Mouse (Mus musculus) cortical plate, adult 2 months (tissue): ENCODE results near the gene Vipr1.

Experiments
- CTCF ChIP-seq: fragments of 200-500 bp; IDR thresholded peaks from 2 replicates; pipeline ENCODE4 v1.5.1; 2011; ENCODE audit warnings: mild to moderate bottlenecking, control low read depth, low read length; ENCODE audit not compliant: insufficient read depth; ENCODE audit errors: extremely low read depth
- POLR2A ChIP-seq: fragments of 200-500 bp; IDR thresholded peaks from 2 replicates; pipeline ENCODE4 v1.6.1; 2011; ENCODE audit warnings: mild to moderate bottlenecking, low read length, control low read depth; ENCODE audit not compliant: insufficient read depth; ENCODE audit errors: extremely low read depth

- TF ChIP-seq POLR2A (no peak), CTCF (no peak)
Observed at GRCm38 (mm10) chr9:121677476-121677875, 35.0 kb downstream of the Vipr1 start.
